Mouse (Mus musculus) gastrocnemius, postnatal 10 days (tissue): ENCODE data around the gene Lurap1. TPM values are rescaled to one million over a fixed set of nuclear protein-coding genes. Genes with fewer than 3 reads are reported as not detected.

Experiments used
- DNase-seq: peaks from one replicate; pipeline ENCODE4 v3.0.0; 2021; ENCODE audit warnings: mixed read lengths
- total RNA-seq, 2 experiments: library from RNA; stranded (reverse); gene quantifications; 2 replicates each; pipeline ENCODE4 v1.2.3; 2021

Gene Lurap1
- total RNA-seq, 2 experiments from 2014 or later = 9.6 to 14.5 TPM

- DNase-seq = no peak
These were observed 11.0 kb upstream of the Lurap1 start for GRCm38 (mm10) chr4:116162142-116162541.

GRCm38 (mm10) chr4:116160769-116161168 lies 9.6 kb upstream of the Lurap1 start:
- no peak for DNase-seq

GRCm38 (mm10) chr4:116159912-116160311 lies 8.8 kb upstream of the Lurap1 start:
- DNase-seq = no peak

- no peak for DNase-seq
These were observed 6.7 kb upstream of the Lurap1 start for GRCm38 (mm10) chr4:116157882-116158281.

- DNase-seq = no peak
These were observed 1.6 kb upstream of the Lurap1 start for GRCm38 (mm10) chr4:116152702-116153101.

- DNase-seq = no peak
These were observed 296 bp downstream of the Lurap1 start for GRCm38 (mm10) chr4:116150862-116151221.

GRCm38 (mm10) chr4:116150156-116150861 lies 829 bp downstream of the Lurap1 start:
- DNase-seq = peak; percentile 80

- no peak for DNase-seq
These were observed 1.4 kb downstream of the Lurap1 start for GRCm38 (mm10) chr4:116149812-116150155.

GRCm38 (mm10) chr4:116143891-116144717 lies 7.0 kb downstream of the Lurap1 start:
- DNase-seq = peak; percentile 70

GRCm38 (mm10) chr4:116143317-116143811 lies 7.8 kb downstream of the Lurap1 start:
- peak; percentile 21 for DNase-seq

- no peak for DNase-seq
These were observed 8.9 kb downstream of the Lurap1 start for GRCm38 (mm10) chr4:116142269-116142668.

GRCm38 (mm10) chr4:116141736-116142135 lies 9.4 kb downstream of the Lurap1 start:
- no peak for DNase-seq

GRCm38 (mm10) chr4:116140801-116141574 lies 10.2 kb downstream of the Lurap1 start:
- DNase-seq = no peak

GRCm38 (mm10) chr4:116137421-116137996 lies 13.6 kb downstream of the Lurap1 start:
- no peak for DNase-seq

- DNase-seq = no peak
These were observed 16.1 kb downstream of the Lurap1 start for GRCm38 (mm10) chr4:116134990-116135389.

- no peak for DNase-seq
These were observed 18.0 kb downstream of the Lurap1 start for GRCm38 (mm10) chr4:116133126-116133525.

GRCm38 (mm10) chr4:116127956-116128355 lies 23.2 kb downstream of the Lurap1 start:
- no peak for DNase-seq

- no peak for DNase-seq
These were observed 25.2 kb downstream of the Lurap1 start for GRCm38 (mm10) chr4:116125803-116126386.

GRCm38 (mm10) chr4:116123602-116124519 lies 27.3 kb downstream of the Lurap1 start, which contains the start of the genes Rad54l and Pomgnt1:
Gene Rad54l, minus strand, starts transcription at chr4:116123690.
Gene Pomgnt1, plus strand, starts transcription at chr4:116123840.
- peak; percentile 74 for DNase-seq

- DNase-seq = no peak
These were observed 28.4 kb downstream of the Lurap1 start for GRCm38 (mm10) chr4:116122762-116123161.

GRCm38 (mm10) chr4:116111486-116111885 lies 39.7 kb downstream of the Lurap1 start:
- DNase-seq = no peak
